Mouse (Mus musculus) neural tube, embryonic 15.5 days (tissue): Measurements from ENCODE around the gene Myog. TPM values are rescaled to one million over a fixed set of nuclear protein-coding genes. Genes with fewer than 3 reads are reported as not detected.

Source experiments
- ATAC-seq: fragments of 200-750 bp; cut with Nextera tagmentation; 2 replicates; pipeline ENCODE4 v1.8.0; 2017; ENCODE audit warnings: mild to moderate bottlenecking, moderate TSS enrichment, moderate library complexity; ENCODE audit not compliant: low FRiP score
- H3K27ac ChIP-seq: fragments of 300-500 bp; sonication (generic); replicated peaks from 2 replicates; pipeline ENCODE4 v1.5.1; 2015; ENCODE audit warnings: mild to moderate bottlenecking, inconsistent platforms
- H3K27me3 ChIP-seq: fragments of 300-500 bp; sonication (generic); replicated peaks from 2 replicates; pipeline ENCODE4 v1.6.1; 2015; ENCODE audit warnings: inconsistent platforms
- H3K36me3 ChIP-seq: fragments of 300-500 bp; sonication (generic); 2 replicates; pipeline ENCODE4 v1.6.1; 2015; ENCODE audit warnings: inconsistent platforms
- H3K4me1 ChIP-seq: fragments of 300-500 bp; sonication (generic); 2 replicates; pipeline ENCODE4 v1.6.1; 2015; ENCODE audit warnings: inconsistent platforms
- H3K4me2 ChIP-seq: fragments of 300-500 bp; sonication (generic); 2 replicates; pipeline ENCODE4 v1.6.1; 2015; ENCODE audit warnings: inconsistent platforms, mild to moderate bottlenecking, moderate library complexity
- H3K4me3 ChIP-seq: fragments of 300-500 bp; sonication (generic); replicated peaks from 2 replicates; pipeline ENCODE4 v1.5.1; 2015; ENCODE audit warnings: mild to moderate bottlenecking, inconsistent platforms
- H3K9ac ChIP-seq: fragments of 300-500 bp; sonication (generic); replicated peaks from 2 replicates; pipeline ENCODE4 v1.6.1; 2015; ENCODE audit warnings: mild to moderate bottlenecking, inconsistent platforms
- H3K9me3 ChIP-seq: fragments of 300-500 bp; sonication (generic); replicated peaks from 2 replicates; pipeline ENCODE4 v1.6.1; 2016; ENCODE audit warnings: inconsistent platforms
- WGBS: fragments of 180-500 bp; shearing (Covaris S2); methylation state at CpG from one replicate; pipeline ENCODE4 v1.1.7; 2015; ENCODE audit warnings: mixed read lengths; 5-methylcytosine and 5-hydroxymethylcytosine counted together
- polyA plus RNA-seq: library from polyadenylated mRNA; unstranded; fragments of >200 nt; fragmentation: Nextera tagmentation; extraction: Ambion mirVana; gene quantifications from 2 replicates; pipeline ENCODE4 v1.2.1, GENCODE M21; 2015

Gene Myog
- polyA plus RNA-seq, 1 experiment from 2014 or later: 9.9 TPM

DNA sequence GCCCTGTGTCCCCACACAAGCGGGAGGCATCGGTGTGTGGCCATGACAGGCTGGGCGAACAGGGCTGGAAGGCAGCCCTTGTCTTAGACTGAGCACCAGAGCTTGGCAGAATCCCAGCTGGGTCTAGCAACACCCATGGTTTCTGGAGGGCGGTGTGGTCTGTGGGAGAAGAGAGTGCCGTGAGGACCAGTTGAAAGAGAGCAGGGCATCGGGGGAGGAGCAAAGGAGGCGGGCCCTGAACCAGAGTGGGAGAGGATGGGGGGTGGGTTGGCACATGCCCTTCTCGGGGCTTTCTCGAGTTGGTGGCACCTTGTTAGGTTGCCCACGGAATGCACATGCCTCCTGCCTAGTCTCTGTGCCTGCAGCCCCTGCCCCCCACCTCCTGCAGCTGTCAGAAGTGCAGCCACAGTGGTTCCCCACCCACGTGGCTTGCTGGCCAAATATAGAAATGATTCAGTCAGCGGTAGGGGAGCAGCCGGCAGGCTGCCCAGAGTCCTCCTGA is 43.0 kb downstream of the Myog start, which contains the start of gene Ppfia4:
TSS of gene Ppfia4 (minus strand) at position 159 of the 502 bp plus-strand sequence.
- Histone ChIP-seq H3K9ac (0 out of 2 replicates have a peak within 1 kb of the TSS, but pooled peaks have one; percentile 7), H3K27me3 (no peaks in the 10 kb centered on the region), H3K4me1 (peaks cover 11% of the 10 kb centered on the region), H3K36me3 (0 out of 2 replicates have a peak, but pooled peaks cover 2% of the 10 kb centered on the region), H3K4me3 (no peak within 1 kb of the TSS), H3K9me3 (no peaks in the 10 kb centered on the region), H3K27ac (no peak within 1 kb of the TSS), H3K4me2 (peak within 1 kb of the TSS; percentile 6; the same call in 1 of the 2 replicates)
- WGBS: 52% methylated on average over 13 of the region's 13 CpGs
- peak; percentile 42; the same call in 1 of the 2 replicates for ATAC-seq

DNA sequence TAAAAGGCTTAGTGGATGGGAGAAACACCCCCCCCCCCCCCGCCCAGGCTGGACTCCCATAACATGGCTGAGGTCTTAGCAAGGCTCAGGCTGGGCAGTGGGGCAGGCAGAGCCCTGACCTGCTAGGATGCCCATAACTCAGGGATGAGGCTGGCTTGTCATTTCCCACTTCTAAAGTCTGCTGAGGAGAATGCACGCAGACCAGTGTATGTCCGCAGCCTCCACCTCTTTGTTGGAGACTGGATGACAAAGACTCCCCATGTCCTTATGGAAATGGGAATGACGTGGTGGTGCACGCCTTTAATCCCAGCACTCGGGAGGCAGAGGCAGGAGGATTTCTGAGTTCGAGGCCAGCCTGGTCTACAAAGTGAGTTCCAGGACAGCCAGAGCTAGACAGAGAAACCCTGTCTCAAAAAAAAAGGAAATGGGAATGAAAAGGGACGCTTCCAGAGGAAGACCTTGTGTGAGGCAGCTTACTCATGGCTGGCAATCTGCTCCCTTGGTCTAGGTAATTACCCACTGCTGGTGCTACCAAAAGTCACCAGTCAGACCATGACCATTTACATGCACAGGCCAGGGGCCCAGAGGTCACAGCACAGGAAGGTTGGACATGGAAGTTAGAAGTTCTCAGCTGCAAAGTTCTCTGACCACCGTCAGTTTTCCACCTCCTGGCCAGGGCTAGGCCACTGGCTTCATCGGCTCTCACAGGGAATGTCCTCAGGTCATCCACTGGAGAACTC is 43.8 kb downstream of the Myog start:
- Histone ChIP-seq H3K4me1 (peaks cover 11% of the 10 kb centered on the region), H3K4me2 (no peak overlapping the region), H3K4me3 (no peak overlapping the region), H3K9ac (no peak overlapping the region), H3K9me3 (no peaks in the 10 kb centered on the region), H3K27ac (no peak overlapping the region), H3K36me3 (no peaks in the 10 kb centered on the region), H3K27me3 (no peaks in the 10 kb centered on the region)
- WGBS: 83% methylated on average over 10 of the region's 10 CpGs
- ATAC-seq: no peak

DNA sequence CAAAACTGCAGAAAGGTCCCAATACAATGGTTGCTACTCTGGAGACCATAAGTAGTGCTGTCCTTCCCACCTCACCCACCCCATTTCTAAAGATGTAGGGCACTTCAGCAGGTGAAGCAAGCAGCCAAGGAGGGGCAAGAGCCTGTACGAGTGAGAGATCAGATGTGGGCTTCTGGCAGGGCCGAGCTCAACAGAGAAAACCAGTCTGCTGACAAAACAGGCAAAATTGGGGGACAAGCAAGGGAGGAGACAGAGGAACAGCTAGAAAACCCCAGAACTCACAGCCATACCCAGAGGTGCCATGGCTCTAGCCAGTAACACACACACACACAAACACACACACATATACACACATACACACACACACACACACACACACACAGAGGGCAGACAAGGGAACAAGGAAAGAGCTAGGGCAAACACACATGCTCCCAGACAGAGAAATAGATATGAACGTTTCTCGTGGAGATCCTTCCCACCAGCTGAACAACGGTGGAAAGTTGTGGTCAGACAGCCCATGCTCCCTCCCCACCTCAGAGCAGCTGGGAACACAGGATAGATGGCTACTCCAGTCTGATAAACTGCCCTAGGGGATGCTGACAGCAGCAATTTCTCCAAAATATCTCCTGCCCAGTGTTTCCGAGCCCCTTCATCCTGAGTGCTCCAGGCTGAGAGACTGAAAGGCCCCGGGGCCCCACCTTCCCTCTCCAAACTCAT is 44.5 kb downstream of the Myog start:
- H3K4me1 ChIP-seq: peaks cover 11% of the 10 kb centered on the region
- H3K4me3 ChIP-seq: no peak overlapping the region
- no peaks in the 10 kb centered on the region for H3K27me3 ChIP-seq
- H3K9me3 ChIP-seq: no peaks in the 10 kb centered on the region
- H3K4me2 ChIP-seq: no peak overlapping the region
- no peak for ATAC-seq
- no peak overlapping the region for H3K27ac ChIP-seq
- H3K36me3 ChIP-seq: no peaks in the 10 kb centered on the region; the same call in 1 of the 2 replicates
- WGBS: 78% methylated on average over 7 of the region's 7 CpGs
- no peak overlapping the region for H3K9ac ChIP-seq

DNA sequence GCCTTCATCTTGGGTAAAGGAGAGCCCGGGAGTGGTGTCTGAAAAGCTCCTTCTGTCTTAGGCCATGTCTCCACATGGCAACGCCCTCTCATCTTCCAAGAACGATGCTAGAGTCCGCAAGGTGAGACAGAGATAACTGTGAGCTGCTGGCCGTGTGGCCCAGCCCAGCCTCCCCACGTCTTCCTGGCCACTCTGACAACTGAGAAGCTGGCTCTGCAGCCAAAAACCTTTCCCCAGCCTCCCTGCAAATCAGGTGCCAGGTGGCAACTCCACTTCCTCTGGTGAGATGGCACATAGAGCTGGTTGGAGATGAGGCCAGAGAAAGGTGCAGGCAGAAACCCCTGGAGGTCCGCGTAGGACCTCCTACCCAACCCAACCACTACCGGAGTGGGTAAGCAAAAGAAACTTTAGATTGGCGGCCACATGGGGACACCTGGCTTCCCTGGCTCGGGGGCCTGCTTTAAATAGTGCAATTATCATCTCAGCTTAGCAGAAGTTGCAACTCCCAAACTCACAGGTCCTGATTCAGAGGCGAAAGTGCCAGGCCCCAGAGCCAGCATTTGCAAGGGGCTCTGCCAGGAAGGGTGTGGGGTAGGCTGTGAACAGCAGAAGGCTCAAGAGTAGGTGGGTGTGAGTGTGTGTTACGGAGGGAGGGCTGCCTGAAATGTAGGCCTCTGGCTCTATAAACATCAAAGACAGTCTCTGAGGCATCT is 45.6 kb downstream of the Myog start:
- Histone ChIP-seq H3K9me3 (no peaks in the 10 kb centered on the region), H3K4me2 (no peak overlapping the region), H3K4me3 (no peak overlapping the region), H3K27me3 (no peaks in the 10 kb centered on the region), H3K36me3 (no peaks in the 10 kb centered on the region; the same call in 1 of the 2 replicates), H3K4me1 (peaks cover 11% of the 10 kb centered on the region), H3K9ac (no peak overlapping the region), H3K27ac (no peak overlapping the region)
- no peak for ATAC-seq
- WGBS: 77% methylated on average over 13 of the region's 13 CpGs

DNA sequence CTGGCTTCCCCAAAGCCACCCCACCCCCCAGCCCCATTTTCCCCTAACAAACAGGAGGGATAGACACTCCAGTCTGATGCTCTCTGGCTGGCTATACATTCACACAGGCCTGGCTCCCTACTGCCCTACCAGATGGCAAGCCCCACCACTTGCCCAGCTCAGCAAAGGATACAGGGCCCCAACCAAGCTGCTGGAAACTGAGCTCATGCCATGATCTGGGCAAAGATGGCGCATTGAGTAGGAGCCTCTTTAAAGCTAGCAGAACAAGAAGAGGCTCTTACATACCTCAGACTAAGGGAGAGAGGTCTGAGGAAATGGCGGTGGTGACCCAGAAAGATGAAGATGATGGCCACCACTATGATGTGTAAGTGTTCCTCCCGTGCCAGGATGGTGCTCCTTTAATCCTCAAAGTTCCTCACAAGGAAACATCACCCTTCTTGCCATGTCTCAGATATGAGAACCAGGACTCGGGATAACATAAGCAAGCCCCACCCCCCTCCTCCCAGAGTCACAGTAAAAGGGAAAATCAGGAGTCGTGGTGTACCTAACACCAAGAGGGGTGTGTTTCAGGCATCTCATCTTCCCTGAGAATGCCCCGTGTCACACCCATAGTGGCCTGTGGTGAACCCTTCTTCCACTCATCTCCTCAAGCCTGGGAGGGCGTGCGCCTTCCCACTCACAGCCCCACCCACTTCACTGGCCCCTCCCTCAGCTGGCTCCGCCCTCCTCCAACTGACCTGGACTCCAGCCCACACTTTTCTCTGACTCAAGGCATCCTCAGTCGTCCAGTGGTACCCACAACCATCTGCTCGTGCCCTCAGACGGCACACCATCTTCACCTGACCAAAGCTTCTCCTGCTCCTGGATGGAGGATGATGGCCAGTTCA is 46.4 kb downstream of the Myog start:
- no peak overlapping the region for H3K9ac ChIP-seq
- no peak for ATAC-seq
- WGBS: 89% methylated on average over 12 of the region's 12 CpGs

DNA sequence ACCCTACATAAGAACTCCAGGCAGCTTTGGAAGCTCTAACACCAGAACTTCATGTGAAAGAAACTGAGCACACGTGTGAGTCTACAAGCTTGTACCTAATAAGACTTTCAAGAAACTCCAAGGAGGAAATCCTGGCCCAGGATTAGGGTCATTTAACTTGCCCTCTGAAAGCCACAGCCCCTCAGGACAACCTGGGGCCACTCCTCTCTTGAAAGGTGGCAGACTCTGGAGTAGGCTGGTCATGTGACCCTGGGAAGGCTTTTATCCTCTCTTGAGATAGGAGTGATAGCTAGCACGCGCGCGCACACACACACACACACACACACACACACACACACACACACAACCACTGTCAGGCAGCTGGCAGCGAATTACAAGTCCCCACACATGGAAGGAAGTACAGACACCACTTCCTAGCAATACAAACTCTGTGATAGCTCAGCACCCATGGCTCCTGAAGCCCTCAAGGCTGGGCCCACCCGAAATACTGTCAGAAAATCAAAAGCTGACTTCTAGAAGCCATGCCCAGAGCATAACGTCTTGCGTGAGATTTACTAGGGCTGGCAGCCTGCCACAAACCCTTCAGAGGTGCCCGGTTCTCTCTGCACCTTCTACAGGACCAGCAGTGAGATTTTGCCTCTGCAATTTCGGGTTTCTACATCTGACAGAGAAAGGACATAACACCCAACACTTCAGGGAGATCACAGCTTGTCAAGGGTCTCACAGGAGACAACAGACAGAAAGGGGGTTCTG is 47.3 kb downstream of the Myog start:
- Histone ChIP-seq H3K36me3 (no peaks in the 10 kb centered on the region; the same call in 1 of the 2 replicates), H3K27ac (no peak overlapping the region)

More for the DNA sequence above, 46.4 kb downstream of the Myog start:
- Histone ChIP-seq H3K27me3 (no peaks in the 10 kb centered on the region), H3K4me2 (no peak overlapping the region), H3K4me1 (peaks cover 11% of the 10 kb centered on the region), H3K9me3 (no peaks in the 10 kb centered on the region), H3K4me3 (no peak overlapping the region), H3K36me3 (no peaks in the 10 kb centered on the region; the same call in 1 of the 2 replicates), H3K27ac (no peak overlapping the region)

DNA sequence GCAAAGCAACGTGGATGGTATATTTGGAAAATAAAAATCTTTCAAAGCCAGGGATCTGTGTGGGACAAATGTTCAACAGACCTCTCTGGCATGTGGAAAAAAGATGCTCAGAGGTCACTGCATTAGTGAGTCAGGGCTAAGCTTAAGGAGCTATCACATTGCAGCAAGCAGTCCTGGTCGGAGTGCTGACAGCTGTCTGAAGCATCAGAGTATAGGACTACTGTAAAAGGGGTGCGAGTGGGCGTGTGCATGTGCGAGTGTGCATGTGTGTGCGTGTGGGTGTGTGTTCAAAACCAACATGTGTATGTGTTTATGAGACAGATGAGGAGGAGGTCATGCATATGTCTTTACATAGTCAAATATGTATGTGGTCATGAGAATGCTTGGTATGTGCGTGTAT is 49.4 kb downstream of the Myog start:
- no peak for ATAC-seq
- no peak overlapping the region for H3K27ac ChIP-seq
- H3K4me1 ChIP-seq: peaks cover 19% of the 10 kb centered on the region
- no peak overlapping the region for H3K9ac ChIP-seq
- no peak overlapping the region for H3K4me3 ChIP-seq
- no peaks in the 10 kb centered on the region for H3K9me3 ChIP-seq
- 97% methylated on average over 7 of the region's 7 CpGs for WGBS
- H3K27me3 ChIP-seq: no peaks in the 10 kb centered on the region
- no peak overlapping the region for H3K4me2 ChIP-seq
- no peaks in the 10 kb centered on the region; the same call in 1 of the 2 replicates for H3K36me3 ChIP-seq

More for the DNA sequence above, 47.3 kb downstream of the Myog start:
- no peaks in the 10 kb centered on the region for H3K9me3 ChIP-seq
- no peak for ATAC-seq
- 82% methylated on average over 11 of the region's 11 CpGs for WGBS
- H3K4me1 ChIP-seq: peaks cover 15% of the 10 kb centered on the region
- no peak overlapping the region for H3K4me3 ChIP-seq
- no peaks in the 10 kb centered on the region for H3K27me3 ChIP-seq
- no peak overlapping the region for H3K4me2 ChIP-seq
- H3K9ac ChIP-seq: no peak overlapping the region

DNA sequence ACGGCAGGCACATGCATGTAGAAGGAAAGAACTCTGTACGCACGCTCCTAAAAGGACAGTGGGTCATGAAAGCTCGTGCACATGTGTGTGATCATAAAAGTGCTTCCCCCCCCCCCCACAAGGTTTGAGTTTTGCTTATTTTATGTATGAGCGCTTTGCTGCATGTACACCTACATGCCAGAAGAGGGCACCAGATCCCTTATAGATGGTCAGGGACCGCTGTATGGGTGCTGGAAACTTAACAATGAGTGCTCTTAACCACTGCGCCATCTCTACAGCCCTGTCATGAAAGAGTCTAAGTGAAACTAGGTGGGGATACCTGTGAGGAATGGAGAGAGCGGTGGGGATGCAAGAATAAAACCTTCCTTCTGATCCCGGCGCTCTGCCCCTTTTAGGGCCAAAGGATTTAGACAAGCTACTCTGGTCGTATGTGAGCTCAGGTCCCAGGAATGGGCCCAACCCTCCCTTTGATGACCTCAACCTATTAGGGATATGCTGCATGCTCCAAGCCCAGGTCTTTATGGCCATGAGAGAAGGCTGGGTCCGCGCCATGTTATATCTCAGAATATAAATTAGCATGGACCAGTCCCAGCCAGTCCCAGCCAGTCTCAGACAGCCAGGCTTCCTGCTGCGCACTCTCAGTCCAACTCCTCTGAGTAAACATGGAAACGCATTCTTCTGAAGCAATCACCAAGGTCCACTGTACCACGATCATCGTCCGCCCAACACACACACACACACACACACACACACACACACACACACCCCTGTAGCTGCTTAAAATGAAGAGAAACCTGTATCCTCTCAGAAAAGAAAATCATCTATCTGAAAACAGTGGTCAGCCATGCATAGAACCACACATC is 50.2 kb downstream of the Myog start:
- Histone ChIP-seq H3K4me1 (peaks cover 23% of the 10 kb centered on the region), H3K9me3 (no peaks in the 10 kb centered on the region), H3K4me2 (no peak overlapping the region), H3K27ac (no peak overlapping the region), H3K4me3 (no peak overlapping the region), H3K27me3 (no peaks in the 10 kb centered on the region), H3K9ac (no peak overlapping the region), H3K36me3 (no peaks in the 10 kb centered on the region; the same call in 1 of the 2 replicates)
- WGBS: 95% methylated on average over 18 of the region's 18 CpGs
- no peak for ATAC-seq

DNA sequence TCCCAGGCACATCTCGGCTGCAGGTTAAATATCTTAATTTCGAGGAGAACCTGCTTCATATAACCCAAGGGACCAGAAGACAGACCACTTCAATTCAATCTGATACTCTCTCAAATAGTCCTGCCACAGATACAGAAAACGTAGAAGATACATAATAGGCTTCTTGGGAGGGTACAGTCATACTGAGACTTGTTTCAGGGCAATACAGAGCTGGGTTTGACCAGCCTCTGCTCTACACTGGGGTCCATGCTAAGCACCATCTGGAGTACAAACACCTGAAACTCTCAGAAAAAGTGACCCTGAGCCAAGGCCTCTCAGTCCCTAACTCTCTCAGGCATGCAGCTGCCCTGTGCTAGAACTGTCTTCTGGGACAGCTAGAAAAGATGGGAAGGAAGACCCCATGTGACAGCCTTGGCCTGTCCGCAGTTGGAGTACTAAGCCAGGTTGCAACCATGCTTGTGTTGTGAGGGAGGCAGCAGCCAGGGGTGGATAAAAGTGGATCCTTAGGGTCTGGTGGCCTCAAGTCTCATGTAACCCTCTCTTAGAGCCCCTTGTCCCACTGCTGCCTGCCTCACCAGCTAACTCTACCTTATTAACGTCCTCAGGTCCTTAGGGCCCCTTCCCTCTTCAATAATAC is 52.0 kb downstream of the Myog start:
- H3K36me3 ChIP-seq: peaks cover 11% of the 10 kb centered on the region
- peaks cover 24% of the 10 kb centered on the region for H3K4me1 ChIP-seq
- H3K9me3 ChIP-seq: no peaks in the 10 kb centered on the region
- H3K4me2 ChIP-seq: peak overlapping the region; percentile 79
- no peak for ATAC-seq
- no peak overlapping the region for H3K4me3 ChIP-seq
- no peak overlapping the region for H3K9ac ChIP-seq
- H3K27me3 ChIP-seq: no peaks in the 10 kb centered on the region
- H3K27ac ChIP-seq: no peak overlapping the region
- 83% methylated on average over 5 of the region's 5 CpGs for WGBS
